Mouse (Mus musculus) common myeloid progenitor, adult 5-6 weeks (primary cell): ENCODE measurements around the gene Podn. TPM values are rescaled to one million over a fixed set of nuclear protein-coding genes. Genes with fewer than 3 reads are reported as not detected.
A peak's percentile ranks its signal among the peaks of the same experiment; 100 is the strongest.

ENCODE experiments used
- ATAC-seq: replicated peaks from 2 replicates; pipeline ENCODE4 v1.8.0; 2016; ENCODE audit warnings: low read depth, mild to moderate bottlenecking, moderate TSS enrichment, inconsistent platforms; ENCODE audit not compliant: poor library complexity, severe bottlenecking
- total RNA-seq: library from RNA; stranded (forward); fragments of 200-1000, 187-1606 nt; gene quantifications from 2 replicates; pipeline ENCODE4 v1.2.3, GENCODE M21; 2017

The Podn gene
- total RNA-seq, 1 experiment from 2014 or later = not detected

DNA sequence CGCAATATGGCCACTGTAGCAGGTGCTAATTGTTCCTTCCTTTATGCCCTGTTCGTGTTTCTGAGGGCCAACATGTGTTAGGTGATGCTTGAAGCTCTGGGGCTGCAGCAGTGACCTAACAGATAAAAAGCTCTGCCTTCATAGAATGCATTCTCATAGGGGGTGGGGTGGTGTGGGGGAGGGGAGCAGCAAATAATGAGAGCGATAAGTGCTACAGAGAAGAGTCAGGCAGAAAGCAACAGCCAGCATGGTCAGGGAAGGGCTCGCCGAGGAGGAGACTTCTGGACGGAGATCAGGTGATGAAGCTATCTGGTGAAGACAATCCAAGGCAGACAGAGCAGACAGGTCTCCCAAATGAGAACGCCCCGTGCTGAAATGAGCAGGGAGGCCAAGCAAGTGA is 43.6 kb downstream of the Podn start:
- no peak for ATAC-seq

DNA sequence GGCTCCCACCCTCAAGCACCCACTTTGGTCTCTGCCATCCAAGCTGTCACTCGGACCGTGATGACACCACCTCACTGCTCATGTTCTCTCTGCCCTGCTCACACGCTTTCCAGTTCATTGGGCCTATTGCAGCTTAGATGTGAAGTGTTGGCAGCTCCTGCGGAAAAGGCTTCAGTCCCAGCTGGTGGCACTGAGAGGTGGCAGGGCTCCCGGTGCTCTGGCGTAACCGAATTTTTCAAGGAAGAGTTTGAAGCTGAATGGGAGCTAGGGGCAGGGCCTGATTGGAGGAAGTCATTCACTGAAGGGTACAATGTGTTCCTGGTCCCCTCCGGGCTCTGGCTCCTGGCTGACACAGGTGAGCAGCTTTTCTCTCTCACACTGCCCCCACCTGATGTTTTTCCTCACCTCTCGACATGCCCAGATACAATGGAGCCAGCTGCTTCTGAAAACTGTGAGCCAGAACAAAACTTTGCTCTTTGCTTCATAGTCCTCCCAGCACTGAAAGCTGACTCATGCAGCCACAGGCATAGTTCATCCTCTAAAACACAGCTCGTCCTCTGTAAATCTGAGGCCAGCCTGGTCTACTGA is 44.5 kb downstream of the Podn start:
- ATAC-seq = no peak

- no peak for ATAC-seq
These were observed 50.1 kb downstream of the Podn start for GRCm38 (mm10) chr4:108046136-108046535.

DNA sequence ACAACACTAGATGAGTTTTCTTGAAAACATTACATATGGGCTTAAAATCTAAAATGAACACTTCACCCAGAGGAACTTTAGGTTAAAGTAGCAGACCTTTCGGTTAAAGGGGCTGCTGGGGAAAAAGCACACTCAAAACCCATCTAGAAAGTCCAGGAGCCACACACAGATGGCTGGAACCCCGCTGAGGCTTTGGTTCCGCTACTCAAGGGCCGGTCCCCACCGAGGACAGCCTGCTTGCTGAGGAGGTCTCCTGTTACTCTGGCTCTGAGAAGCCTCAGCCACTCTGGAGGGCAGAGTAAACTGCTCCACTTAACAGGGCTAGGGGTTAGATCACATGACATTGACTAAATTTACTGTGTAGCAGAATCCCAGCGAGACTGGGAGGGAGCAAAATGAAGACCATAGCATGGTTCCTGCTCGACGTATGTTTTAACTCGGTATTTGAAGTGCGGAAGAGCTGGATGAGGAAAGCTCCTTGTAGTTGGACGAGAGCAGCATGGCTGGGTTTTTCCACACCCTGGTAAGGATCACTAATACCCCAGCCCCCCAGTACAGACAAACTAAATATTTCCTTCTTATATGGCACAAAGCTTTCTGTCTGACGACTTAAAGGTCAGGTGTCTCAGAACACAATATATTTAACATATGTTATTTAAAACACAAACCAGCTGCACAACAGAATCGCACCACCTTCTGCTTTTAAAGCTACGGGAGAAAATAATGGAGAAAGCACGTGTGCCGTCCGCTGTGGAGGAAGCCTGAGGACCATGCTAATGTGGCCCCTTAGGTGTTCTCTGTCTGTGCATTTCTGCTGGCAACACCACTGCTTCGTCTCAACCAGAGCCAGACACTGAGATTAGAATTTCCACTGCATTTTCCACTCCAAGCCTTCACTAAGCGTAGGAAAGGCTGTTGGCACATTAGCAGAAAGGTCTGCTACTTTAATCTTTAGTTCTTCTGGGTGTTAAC is 50.8 kb downstream of the Podn start:
- ATAC-seq = no peak

DNA sequence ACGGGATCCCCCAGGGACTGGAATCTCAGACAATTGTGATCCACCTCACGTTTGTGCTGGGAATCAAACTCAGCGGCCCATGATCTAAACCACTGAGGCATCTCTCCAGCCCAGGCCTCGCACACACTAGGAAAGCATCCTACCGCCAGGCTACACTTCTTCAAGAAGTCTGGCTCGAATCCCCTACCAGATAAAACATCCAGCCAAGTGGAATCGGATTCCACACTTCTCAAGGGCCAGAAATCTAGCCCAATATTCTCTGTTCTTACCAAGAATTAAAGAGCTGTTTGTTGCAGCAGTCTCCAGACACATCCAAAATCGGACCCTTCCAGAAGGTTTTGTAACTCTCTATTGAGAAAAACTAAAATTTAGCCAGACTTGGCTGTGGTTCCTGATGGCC is 59.2 kb downstream of the Podn start:
- ATAC-seq = no peak

GRCm38 (mm10) chr4:108033041-108033764 is 63.0 kb downstream of the Podn start:
- no peak for ATAC-seq

- ATAC-seq = no peak
These were observed 63.8 kb downstream of the Podn start for GRCm38 (mm10) chr4:108032352-108032849.

DNA sequence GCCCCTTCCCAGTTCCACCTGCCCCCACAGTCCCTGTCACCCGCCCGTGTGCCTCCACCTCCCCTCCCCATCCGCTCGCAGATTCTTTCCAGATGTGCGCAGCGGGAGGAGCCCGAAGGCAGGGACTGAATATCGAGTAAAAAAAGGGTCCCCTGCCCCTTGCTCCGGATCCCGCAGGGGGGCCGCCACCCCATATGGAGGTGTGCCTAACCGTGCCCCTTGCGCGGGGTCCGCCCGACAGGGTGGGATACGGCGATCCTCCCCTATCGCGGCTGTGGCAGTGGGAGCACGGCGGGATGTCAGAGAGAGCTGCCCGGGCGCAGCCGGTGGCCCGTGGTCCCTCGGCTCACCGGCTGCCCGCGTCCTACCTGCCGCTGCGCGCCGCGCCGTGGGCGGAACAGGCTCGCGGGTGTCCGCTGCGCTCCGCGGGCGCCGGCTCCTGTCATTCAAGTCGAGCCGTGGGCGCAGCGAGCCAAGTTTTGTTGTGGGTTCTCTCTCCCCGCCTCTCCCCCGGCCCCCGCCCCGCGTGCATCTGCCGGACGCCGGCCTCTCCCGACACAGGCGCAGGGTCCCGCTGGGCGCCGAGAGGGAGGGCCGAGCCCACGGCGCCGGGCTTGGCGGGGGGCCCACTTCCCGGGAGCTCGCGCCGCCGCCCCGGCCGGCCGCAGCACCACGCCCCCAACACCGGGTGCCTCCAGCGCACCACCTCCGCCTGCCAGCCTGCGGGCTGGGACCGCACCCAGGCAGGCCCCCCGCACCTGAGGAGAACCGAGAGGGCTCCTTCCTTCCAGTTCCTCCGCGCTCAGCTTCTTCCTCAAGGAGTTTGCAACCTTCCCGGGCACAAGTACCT is 64.5 kb downstream of the Podn start:
- peak; percentile 27; the same call in 1 of the 2 replicates for ATAC-seq

DNA sequence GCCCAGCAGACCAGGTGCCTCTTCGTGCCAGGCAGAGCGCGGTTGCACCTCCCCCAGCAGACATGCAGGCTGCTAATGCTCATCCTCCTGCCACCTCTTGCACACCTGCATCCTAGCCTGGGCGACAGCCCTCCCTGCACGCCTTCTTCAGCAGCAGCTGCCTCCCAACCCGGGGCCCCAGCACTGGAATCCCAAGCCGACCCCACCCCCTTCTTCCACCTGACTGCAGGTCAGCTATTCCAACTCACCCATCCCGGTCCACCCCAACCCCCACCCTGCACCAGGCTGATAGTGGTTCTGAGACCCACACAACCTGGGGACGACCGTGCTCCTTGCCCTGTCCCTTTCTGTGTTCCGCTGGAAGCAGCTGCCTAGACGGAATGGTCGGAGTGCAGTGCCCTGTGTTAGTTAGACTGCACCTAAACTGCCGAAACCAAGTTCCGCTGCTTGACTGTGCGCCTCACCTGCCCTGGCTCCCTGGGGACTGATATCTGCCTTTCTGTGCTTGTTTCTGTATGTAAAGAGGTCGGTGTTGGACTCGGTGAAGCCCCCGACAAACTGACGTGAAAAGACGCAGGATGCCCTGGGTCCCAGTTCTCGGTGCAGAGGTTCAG is 65.2 kb downstream of the Podn start:
- no peak; the same call in 1 of the 2 replicates for ATAC-seq

- ATAC-seq = no peak
These were observed 70.1 kb downstream of the Podn start for GRCm38 (mm10) chr4:108026193-108026592.

DNA sequence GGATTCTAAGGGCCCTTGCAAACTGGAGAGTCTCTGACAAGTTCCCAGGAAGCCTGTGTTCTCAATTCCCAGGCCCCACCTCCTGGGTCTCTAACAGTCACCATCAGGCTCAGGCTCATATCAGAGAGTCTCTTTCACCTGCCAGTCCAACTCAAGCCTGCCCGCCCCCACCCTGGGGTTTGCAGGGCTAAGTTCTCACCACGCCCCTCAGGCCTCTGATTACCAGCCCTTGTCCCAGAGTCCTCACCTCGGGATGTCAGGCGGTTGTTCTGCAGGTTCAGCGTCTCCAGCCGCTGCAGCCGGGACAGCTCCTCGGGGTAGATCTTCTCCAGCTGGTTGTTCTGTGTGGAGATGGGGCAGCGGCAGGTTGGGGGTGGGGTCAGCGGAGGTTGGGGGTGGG is 71.0 kb downstream of the Podn start:
- no peak for ATAC-seq

DNA sequence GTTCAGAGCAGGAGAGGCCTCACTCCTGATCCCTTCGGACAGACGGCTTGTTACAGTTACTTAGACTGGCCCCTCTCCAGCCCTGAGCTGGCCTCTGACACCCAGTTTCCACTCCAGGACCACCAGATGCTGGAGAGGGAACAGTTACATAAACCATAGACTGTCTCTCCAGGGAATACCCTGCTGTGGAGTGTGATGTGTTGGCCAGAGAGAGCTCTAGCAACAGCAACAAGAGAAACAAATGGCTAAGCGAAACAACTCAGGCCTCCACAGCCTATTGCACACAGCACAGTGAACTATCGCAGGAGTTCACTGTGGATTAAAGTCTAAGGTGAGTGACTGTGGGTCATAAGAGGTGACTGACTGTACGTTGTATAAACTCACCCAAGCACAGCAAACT is 71.6 kb downstream of the Podn start:
- ATAC-seq = no peak

DNA sequence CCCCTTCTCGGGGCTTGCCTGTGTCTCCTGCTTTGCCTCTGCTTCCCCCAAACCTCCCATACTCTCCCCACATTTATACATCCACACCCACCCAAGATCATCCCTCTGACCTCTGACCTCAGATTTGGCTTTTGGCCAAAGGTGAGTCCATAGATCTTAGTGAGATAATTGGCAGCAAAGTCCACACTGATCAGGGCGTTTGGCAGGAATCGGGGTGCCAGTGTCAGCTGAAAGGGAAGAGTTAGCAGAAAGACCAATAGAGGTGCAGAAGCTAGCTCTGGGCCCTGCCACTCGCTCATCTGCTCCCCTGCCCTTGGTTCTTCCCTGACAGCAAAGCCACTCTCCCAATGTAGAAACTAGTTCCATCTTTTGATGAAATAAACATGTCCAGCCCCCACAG is 73.1 kb downstream of the Podn start:
- no peak for ATAC-seq

- ATAC-seq = no peak
These were observed 76.1 kb downstream of the Podn start for GRCm38 (mm10) chr4:108020178-108020577.

DNA sequence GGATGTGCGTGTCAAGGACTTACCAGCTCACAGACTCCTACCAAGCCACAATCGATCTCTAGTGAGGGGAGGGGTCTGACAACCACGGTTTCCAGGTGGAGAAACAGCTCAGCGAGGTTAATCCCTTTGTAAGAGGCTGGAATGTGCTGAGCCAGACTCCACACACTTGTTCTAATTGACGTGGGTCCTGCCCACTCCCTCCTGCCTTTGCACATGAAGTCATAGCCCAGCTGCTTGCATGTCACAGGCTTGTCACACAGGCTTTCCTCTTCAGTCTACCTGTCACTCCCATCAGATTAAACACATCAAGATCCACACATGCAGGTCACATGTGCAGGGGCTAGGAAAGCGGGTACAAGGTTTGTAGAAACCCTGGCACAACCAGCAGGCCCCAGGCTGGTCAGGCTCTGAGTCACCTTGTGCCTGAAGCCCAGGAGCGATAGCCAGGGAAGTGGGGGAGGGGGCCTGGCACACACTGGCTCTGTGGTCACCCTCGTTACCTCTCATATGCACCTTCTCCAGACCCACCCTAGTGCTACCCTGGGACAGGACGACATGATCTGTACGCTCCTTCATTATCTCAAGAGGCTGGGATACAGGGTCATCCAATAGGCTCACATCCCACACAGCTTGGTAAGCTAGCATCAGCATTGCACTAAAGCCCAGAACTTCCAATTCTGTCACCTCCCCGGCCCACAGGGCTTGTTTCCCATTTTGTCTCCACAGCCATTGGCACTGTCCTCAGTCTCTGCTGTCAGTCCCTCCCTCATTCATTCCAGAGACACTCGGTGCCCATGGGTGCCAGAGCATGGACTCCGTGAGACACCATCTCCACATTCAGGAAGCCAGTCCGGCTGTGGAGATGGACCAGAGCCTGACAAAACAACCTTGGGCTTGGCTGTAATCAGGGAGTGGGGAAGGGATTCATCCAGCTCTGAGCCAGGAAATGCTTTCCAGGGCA is 77.0 kb downstream of the Podn start:
- ATAC-seq = no peak

- ATAC-seq = no peak
These were observed 77.9 kb downstream of the Podn start for GRCm38 (mm10) chr4:108018241-108018923.

DNA sequence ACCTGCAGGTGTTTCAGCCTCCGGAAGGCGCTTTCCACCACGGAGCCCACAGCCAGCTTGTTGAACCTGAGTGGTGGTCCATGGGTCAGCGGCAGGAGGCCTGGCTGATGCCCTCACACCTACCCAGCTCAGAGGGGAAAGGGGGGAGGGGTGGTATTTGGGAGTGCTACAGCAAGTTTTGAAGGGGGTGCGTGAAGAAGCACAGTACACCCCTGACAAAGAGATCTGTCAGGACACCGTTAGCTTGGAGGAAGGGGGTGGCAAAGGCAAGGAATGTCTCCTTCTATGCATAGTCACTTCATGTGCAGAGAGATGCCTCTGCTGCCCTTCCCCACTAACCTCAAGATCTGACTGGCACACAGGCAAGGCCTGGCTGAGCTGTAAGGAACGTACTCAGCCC is 78.4 kb downstream of the Podn start:
- ATAC-seq = no peak

- ATAC-seq = no peak
These were observed 79.9 kb downstream of the Podn start for GRCm38 (mm10) chr4:108016321-108016720.
